Mouse (Mus musculus): ENCODE measurements around the gene Esam.

Esam gene

DNA sequence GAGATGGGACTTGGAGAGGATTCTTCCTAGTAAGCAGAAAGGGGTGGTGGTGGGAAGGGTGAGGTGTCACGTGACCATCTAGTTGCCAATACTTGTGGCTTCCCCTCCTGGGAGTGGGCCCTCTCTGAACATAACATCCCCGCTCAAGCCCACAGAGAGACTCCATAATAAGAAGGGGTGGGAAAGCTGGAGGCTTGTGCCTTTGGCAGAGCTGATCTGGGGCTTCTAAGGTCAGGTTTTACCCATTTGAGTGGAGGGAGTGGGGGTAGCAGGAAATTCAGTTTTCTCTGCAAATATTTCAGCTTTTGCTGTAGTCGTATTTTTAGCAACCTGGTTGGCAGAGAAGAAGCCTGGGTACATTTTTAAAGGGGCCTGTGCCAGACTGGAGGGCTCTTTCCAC is 28.5 kb downstream of the Esam start:
- DNase-seq = no peak

DNA sequence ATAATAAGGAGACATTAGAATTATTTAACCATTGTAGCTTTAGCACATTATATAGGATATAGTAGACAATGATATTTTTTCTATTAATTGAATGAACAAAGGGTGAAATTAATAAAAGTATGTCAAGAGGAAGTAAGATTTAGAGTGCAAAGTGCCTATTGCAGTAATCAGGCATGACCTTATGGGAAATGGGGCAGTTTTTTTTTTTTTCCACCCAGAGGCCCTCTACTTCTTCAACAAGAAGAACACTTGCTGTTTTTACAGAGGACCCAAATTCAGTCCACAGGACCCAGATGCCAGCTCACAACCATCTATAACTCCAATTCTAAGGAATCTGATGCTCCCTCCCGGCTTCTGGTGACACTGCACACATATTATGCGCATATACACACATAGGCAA is 32.7 kb downstream of the Esam start:
- no peak for DNase-seq

DNA sequence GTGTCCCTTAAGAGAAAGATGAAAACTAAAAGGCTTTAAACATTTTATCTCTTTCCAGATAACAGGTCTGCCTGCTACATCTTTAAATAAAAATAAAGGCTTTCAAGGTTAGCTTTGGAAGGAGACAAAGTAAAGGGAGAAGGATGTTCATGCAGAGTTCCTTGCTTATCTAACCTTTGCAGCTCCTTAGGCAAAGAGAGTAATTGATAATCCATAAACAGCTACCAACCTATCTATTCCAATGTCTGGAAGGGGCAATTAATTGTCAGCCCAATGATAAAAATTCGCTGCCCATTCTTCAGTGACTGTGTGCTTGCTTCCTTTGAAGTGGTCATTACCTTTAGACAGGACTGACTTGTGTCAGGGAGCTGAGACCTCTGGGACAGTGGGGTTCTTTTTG is 35.9 kb downstream of the Esam start:
- DNase-seq = no peak

DNA sequence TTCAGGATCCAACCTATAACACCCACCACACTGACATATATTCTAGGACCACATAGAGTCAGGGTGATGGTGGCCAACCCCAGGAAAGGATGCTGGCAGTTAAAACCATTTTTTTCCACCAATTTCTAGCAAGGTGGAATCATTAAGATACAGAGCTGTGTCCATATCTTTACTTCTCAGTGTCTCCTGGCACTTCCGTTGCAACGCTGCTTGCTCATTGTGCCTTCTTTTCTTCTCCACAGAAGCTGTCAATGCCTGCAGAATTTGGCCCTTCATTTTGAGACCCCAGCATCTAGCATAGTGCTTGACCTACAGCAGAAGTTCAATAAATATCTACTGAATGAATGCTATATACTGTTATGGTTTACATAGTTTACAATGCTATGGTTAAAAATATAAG is 39.1 kb downstream of the Esam start:
- DNase-seq = no peak

DNA sequence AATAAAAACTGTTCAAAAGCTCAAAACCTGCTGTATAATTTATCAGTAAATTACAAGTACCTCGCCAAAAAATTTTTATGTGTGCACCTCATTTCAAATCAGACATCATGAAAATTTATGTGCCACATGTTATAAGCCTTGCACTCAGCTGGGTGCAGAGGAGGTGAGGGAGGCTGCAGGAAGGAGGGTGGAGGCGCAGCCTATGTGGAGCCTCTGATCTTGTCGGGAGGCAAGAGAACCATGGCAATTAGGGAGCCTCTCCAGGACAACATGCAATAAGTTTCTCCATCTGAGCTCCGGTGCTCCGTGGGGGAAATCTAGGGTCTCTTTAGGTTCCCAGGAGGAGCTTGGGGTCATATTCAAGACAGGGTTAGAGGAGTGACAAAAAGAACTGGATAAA is 39.6 kb downstream of the Esam start:
- DNase-seq = no peak

DNA sequence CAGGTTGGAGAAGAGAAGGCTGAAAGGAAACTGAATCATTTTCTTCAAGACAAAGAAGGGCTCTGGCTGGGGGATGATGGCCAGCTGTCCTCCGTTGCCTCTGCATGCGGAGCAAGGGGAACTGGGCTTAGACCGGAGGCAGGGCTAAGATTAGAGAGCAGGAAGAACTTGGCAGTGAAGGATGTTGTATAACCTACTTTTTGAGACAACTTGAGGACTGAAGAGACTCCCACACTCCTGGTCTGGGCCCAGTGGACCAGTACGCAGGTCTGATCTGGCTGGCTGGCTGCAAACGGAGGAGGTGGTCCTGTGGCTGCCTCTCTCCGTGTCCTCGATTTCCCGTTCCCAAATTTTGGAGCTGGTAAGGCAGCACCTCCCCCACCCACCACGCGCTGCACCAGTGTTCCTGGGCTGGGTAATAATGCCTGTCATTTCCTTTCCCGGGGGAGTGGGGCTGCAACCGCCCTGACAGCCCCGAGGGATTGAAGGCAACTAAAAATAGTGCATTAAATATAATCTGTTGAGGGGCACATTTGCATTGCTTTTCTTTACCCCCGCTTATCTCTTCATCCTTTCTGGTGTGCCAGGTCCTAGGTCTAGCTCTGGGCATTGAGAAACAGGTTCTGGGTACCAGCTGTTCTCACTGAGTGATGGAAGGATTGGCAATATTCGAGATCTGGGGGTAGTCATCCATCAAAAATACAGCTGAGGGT is 40.2 kb downstream of the Esam start:
- DNase-seq = peak; percentile 11 to 14

DNA sequence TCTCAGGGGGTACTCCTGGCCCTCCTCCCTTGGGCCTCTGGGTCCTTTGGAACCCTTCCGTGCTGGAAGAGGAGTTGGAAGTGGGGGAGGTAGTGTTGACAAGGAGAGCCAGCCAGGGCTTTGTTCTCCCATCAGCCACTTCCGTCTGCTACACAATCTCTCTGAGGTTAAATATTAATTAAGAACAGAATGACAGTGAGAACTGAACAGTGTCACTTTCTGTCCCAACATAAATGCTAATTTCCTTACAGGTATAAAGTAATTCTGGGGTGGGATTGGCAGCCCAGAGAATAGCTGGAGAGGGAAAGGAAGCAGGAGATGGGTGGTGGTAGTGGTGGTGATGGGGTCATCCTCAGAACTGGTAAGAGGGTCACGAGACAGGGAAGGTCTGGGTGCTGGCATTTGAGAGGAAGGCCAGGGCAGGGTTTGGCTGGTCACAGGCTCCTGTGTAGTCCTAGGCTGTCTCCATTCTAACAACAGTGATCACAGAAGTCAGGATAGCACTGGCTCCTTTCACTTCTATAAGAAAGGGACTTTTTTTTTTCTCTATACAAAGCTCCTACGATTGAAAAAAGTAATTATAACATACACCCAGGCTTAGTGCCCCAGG is 40.8 kb downstream of the Esam start:
- DNase-seq = no peak

DNA sequence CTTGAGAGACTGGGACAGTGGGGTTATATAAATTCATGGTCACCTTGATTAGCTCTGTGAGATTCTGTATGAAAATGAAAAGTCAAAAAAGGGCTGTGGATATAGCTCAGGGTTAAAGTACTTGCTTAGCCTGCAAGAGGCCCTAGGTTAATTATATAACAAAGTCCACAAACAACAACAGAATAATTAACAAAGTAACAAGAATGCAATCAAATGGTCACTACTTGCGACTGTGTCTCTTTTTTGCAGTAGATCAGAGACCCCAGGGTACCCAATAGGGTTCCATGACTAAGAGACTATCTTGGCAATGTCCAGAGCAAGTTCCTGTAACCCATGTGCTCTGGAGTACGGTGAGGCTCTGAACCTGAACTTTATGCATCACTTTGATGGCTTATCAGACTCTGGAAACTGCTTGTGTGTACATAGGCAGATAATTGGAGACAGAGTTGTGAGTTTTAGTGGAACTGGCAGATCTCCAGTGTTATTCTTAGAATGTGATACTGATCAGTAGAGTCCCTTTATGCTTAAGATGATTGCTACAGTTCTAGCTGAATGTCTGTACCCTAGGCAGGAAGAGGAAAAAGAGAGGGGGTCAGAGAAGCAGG is 41.5 kb downstream of the Esam start:
- no peak for DNase-seq

DNA sequence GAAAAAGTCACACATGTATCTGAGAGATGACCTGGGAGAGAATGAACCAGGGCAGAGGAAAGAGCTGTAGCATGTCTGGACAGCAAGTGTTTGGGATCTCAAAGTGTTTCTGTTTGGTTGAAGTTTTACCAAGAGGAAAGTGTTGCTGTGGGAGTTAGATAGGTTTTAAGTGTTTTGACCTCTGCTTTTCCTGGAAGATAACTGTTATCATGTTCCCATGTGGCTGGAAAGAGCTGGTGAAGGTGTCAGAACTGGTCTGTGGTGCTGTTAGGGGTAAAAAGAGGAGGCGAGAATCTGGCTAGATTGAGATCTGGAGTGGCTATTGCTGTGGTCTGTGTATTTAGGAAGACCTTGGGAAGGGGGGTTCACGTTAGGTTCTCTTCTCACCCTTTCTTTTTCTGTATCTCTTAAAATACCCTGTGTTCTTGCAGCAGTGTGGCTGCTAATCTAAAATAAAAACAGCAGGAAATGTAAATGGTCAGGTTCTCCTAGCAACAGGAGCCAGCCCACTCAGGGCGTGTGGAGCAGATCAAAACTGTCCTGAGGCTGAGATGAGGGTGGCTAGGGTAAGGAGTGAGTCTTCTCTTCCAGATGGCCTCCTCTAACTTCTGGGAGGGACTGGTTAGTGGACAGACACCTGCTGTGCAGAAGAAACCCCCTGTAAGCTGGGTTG is 44.5 kb downstream of the Esam start:
- no peak for DNase-seq

DNA sequence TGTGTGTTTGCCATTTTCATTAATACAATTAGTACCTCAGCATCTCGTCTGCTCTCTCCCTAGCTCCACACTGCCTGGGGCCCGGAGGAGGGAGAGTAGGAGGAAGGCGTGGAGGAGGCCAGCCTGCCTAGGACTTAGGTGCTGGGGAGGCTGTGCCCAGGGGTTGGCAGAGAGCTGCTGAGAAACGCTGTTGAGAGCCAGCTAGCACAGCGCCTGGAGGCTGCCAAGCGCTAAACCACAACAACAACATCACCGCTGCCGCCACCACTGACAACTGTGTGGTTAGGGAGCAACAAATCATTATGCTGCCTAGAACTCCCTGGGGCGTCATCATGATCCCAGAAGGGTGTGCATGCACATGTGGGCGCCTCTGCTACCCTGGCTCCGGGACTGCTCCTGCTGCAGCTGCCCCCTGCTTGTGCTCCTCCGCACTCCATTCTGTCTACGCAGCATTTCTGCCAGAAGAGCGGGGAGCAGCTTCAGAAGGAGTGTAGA is 48.6 kb downstream of the Esam start:
- peak in 1 of 2 experiments; percentile 24 for DNase-seq

DNA sequence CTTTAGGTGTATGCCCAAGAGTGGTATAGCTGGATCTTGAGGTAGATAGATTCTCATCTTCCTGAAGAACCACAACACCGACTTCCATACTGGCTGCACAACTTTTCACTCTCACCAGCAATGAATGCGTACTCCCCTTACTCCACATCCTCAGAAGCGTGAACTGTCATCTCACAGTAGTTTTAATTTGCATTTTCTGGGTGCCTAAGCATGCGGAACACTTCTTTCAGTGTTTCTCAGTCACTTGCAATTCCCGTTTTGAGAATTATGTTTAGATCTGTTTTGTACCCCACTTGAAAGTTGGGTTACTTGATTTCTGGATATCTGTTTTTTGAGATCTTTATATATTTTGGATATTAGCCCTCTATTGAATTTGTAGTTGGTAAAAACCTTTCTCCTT is 55.7 kb downstream of the Esam start:
- DNase-seq = no peak

DNA sequence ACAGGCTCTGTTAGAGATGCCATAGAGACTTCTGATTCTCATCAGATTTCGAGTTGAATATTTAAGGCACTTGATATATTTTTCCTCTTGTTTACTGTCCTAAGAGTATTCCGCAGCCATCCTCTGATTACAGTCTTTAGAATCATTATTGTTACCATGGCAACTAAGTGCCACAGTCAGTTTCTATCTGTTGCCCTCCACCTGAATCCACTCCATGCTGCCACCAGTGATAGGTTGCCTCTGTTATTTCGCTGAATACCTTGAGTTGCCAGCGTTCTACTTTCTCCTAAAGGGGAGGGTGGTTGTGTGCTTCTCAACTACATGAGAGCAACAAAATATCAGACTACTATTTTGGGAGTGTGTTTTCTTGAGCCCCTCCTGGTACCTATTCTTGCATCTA is 58.8 kb downstream of the Esam start:
- DNase-seq = no peak
